Mouse (Mus musculus): ENCODE results near the gene Tmem222.
A peak's percentile ranks its signal among the peaks of the same experiment; 100 is the strongest.

The Tmem222 gene

GRCm38 (mm10) chr4:133277104-133278026, at the start of gene Tmem222:
Gene Tmem222 (minus strand): TSS chr4:133277792.
- peak; percentile 95 for DNase-seq (ENCODE audit: low spot score)

DNA sequence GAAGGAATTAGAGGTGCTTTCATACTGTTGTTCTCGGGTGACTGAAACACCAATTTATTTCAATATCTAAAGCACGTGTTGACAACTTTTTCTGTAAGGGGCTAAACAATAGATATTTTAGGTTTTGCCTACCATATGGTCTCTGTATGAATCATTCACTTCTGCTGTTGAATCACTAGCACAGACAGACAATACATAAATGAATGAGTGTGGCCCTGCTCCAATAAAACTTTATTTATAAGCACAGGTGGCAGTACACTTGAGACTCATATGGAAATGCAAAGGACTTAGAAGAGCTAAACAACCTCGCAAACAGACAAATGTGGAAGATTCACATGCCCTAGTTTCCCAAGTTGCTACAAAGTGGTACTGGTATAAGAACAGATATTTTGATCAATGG, 42.1 kb upstream of the Tmem222 start:
- DNase-seq (ENCODE audit: low spot score) = no peak

GRCm38 (mm10) chr4:133315991-133316390, 38.4 kb upstream of the Tmem222 start:
- DNase-seq (ENCODE audit: low spot score) = no peak

DNA sequence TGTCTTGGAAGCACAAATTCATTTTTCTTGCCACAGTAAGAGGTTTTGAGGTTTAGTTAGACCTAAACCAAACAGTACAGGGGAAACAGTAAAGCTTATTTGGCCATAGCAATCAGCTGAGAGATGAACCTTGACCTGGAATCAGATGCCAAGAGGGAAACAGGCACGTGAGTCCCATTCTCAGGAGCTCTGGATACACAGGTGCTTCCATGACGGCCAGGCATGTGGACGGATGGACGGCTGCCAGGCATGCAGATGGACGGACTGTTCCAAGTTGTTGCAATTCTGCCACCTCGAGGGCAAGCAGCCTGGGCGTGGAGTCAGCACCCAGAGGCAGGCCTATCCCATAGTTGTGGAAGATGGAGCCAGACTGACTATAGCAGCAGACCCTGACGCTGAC, 37.3 kb upstream of the Tmem222 start:
- DNase-seq (ENCODE audit: low spot score) = peak; percentile 72

DNA sequence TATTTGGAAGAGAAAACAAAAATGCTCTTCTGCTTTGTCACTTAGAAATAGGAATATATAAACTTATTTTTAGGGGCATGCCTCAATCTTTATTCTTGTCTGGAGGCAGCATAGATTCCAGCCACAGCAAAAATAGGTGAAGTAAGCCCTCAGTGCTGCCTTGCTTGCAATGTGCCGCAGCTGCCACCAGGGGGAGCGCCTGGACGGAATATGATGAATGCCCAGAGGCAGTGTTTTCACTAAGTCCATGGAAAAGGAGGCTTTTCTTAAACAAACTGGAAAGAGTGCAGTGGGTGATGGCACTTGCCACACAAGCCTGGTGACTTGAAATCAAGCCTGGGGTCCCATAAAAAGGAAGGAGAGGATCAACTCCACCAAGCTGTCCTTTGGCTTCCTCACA, 32.4 kb upstream of the Tmem222 start:
- DNase-seq (ENCODE audit: low spot score) = peak; percentile 83

GRCm38 (mm10) chr4:133307331-133307730, 29.7 kb upstream of the Tmem222 start:
- peak; percentile 44 for DNase-seq (ENCODE audit: low spot score)

GRCm38 (mm10) chr4:133305825-133306224, 28.2 kb upstream of the Tmem222 start:
- DNase-seq (ENCODE audit: low spot score) = no peak

- no peak for DNase-seq (ENCODE audit: low spot score)
Measured at GRCm38 (mm10) chr4:133304770-133305169, 27.2 kb upstream of the Tmem222 start.

GRCm38 (mm10) chr4:133302668-133303067, 25.1 kb upstream of the Tmem222 start:
- DNase-seq (ENCODE audit: low spot score) = no peak

- peak; percentile 59 for DNase-seq (ENCODE audit: low spot score)
Measured at GRCm38 (mm10) chr4:133301802-133302201, 24.2 kb upstream of the Tmem222 start.

DNA sequence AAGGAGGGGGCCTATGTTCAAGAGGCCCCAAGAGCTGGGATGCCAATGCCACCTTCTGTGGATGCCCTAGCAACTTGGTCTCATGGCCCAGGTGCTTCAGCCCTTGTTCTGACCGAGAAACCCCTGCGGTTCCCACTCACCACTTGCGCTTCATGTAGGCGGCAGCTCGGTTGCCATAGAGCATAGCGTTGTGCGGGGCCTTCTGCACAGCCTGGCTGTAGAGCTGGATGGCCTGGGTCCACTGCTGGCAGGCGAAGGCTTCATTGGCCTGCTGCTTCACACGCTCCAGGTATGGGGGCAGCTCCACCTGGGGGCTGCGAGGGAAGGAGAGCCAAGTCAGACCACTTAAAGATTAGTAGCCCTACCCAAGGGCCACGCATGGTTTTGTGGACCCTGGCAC, 22.8 kb upstream of the Tmem222 start:
- no peak for DNase-seq (ENCODE audit: low spot score)

DNA sequence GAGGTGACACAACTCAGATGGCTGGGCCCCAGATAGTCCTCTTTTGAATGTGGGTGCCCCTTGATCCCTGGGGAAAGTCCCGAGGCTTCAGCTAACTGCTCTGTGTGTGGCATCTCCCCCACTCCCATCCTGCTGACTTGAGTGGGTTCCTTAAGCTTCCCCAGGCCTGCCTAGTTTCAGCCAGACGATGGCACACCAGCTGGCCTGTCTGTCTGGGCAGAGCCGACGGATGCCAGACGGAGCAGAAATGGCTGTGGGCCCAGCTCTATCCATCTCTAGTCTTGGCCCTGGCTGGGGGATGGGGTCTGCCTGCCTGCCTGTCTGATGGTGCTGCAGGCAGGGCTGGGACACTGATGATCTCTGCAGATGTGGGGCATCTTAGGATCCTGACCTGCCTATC, 22.1 kb upstream of the Tmem222 start:
- DNase-seq (ENCODE audit: low spot score) = no peak

- DNase-seq (ENCODE audit: low spot score) = no peak
Measured at GRCm38 (mm10) chr4:133298516-133299365, 21.1 kb upstream of the Tmem222 start.

GRCm38 (mm10) chr4:133297801-133298238, 20.2 kb upstream of the Tmem222 start:
- peak; percentile 73 for DNase-seq (ENCODE audit: low spot score)

GRCm38 (mm10) chr4:133297360-133297759, 19.8 kb upstream of the Tmem222 start:
- DNase-seq (ENCODE audit: low spot score) = no peak

GRCm38 (mm10) chr4:133294084-133294483, 16.5 kb upstream of the Tmem222 start:
- no peak for DNase-seq (ENCODE audit: low spot score)

DNA sequence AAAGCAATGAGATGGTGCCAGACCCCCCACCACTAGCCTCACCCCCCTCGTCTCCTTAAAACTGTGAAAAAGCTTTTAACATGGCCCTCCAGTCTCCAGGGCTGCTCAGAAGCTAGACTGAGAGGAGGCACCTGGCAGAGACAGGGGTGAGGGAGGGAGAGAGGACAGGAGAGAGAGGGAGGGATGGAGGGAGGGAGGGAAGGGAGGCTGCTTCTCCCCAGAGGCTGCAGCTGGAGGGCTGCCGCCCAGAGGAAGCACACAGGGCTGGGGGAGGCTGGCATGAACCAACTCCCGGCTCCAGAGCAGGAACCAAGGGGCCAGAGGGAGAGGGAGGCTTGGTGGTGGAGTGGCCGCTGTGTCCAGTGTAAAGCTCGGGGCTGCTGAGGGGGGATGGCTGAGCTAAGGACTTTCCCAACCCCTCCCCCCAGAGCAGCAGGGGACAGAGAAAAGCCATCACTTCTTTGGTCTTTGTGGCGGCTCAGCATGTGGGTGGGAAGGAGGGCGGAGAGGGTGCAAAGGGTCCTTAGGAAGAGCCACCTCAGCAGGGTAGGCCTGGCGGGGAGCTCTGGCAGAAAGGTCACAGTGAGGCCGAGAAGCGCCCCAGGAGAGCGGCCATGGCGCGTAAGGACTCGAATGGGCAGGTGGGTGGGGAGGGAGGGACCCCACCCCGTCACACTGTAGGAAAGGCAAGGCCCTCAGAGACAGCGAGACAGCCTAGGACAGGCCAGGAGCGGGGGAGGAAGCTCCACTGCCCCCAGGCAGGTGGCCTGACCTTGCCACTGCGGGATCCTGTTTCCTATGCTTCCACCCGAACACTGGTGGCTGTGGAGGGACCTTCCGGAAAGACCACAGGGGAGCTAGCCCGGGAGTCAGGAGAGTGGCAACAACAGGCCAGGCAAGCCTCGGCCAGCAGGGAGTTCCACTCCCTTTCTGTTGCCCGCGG, 15.6 kb upstream of the Tmem222 start:
- DNase-seq (ENCODE audit: low spot score) = no peak

DNA sequence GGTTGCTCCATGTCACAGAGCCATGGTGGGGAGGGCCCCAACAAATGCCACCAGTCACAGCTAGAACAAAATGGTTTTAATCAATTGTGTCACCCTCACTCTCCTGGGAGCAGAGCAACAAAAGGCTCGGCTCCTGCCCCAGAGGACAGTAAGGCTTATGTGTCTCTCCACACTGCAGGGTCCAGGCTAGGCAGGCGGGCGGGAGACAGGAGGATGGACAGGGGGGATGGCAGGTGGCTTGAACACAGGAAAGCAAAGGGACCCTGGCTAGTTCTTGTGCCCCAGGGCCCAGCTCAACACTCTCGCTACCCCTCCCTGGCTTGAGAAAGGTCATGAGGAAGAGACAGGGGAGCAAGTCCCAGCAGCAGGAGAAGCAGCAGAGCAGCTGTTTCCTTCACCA, 14.8 kb upstream of the Tmem222 start:
- DNase-seq (ENCODE audit: low spot score) = no peak

DNA sequence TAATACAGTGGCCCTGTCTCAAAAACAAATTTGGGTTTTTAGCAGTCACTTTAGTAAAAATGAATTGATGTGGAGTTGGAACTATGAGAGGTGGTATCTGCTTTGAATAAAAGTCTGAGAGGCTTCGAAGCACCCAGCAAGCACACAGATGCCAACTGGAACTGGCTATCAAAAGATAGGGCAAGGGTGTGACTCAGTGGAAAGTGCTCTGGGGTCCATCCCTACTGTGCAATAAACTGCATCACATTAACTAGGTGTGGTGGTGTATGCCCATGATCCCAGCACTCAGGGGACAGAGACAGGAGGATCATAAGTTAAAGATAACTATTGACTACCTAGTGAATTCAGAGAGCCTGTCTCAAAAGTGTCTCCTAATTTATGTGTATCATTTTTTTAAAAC, 13.7 kb upstream of the Tmem222 start:
- DNase-seq (ENCODE audit: low spot score) = no peak

- no peak for DNase-seq (ENCODE audit: low spot score)
Measured at GRCm38 (mm10) chr4:133286476-133287077, 9.0 kb upstream of the Tmem222 start.

DNA sequence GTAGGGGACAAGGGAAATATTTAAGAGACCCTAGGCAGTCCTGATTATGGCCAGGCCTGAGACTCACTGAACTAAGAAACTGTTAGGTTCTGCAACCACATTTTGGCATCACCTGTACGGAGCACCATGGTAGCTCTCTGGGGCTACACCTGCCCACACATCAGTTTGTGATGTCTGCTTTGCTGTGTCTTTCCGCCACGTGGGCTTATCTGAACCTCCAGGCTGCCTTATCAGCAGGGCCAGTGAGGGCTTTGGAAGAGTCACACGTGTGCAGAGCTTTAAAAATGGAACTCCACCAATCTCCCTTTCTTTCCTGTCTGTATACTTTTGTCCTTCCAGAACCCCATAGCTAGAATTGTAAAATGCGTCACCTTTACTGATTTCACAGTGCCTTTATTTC, 8.4 kb upstream of the Tmem222 start:
- no peak for DNase-seq (ENCODE audit: low spot score)

Data from lung, postnatal 25 days (tissue).